Mouse (Mus musculus) megakaryocyte, embryonic 14.5 days (primary cell): ENCODE results near the gene Pygo2. TPM values are rescaled to one million over a fixed set of nuclear protein-coding genes. Genes with fewer than 3 reads are reported as not detected.

ENCODE experiments used
- H3K27me3 ChIP-seq: replicated peaks from 2 replicates; pipeline ENCODE3; 2012; ENCODE audit warnings: inconsistent platforms
- H3K36me3 ChIP-seq: replicated peaks from 2 replicates; pipeline ENCODE3; 2012; ENCODE audit warnings: low read length, inconsistent platforms, mixed read lengths
- H3K4me1 ChIP-seq: 2 replicates; pipeline ENCODE4 v1.6.1; 2012; ENCODE audit warnings: inconsistent platforms
- H3K4me3 ChIP-seq: replicated peaks from 2 replicates; pipeline ENCODE3; 2012; ENCODE audit warnings: moderate library complexity, mild to moderate bottlenecking, inconsistent platforms
- H3K9me3 ChIP-seq: 2 replicates; pipeline ENCODE4 v1.6.1; 2012; ENCODE audit warnings: inconsistent platforms
- FLI1 ChIP-seq: IDR thresholded peaks from 2 replicates; pipeline ENCODE4 v1.6.1; 2012; ENCODE audit warnings: low read length, inconsistent platforms, mixed read lengths
- GATA1 ChIP-seq: IDR thresholded peaks from 3 replicates; pipeline ENCODE4 v1.6.1; 2012; ENCODE audit warnings: mixed read lengths, low read length, inconsistent platforms, borderline replicate concordance
- polyA plus RNA-seq: library from polyadenylated mRNA; stranded (reverse); fragments of >175 nt; gene quantifications from 2 replicates; pipeline ENCODE4 v1.2.3, GENCODE M21; 2012; ENCODE audit warnings: low replicate concordance; ENCODE audit not compliant: insufficient read depth

The Pygo2 gene
- polyA plus RNA-seq, 1 experiment = 35.3 TPM

GRCm38 (mm10) chr3:89455786-89456285 is 25.8 kb downstream of the Pygo2 start:
- H3K4me1 ChIP-seq = peaks cover 83% of the 10 kb centered on the region
- no peaks in the 10 kb centered on the region for H3K9me3 ChIP-seq
- H3K27me3 ChIP-seq = no peaks in the 10 kb centered on the region
- no peak overlapping the region for H3K4me3 ChIP-seq
- peaks cover 7% of the 10 kb centered on the region for H3K36me3 ChIP-seq
- TF ChIP-seq GATA1 (no peak), FLI1 (no peak)

- TF ChIP-seq FLI1 = no peak
- TF ChIP-seq GATA1 = no peak
- no peaks in the 10 kb centered on the region for H3K27me3 ChIP-seq
- peak overlapping the region; percentile 74 for H3K4me3 ChIP-seq
- H3K4me1 ChIP-seq = peaks cover 79% of the 10 kb centered on the region
- no peaks in the 10 kb centered on the region for H3K9me3 ChIP-seq
- peaks cover 16% of the 10 kb centered on the region for H3K36me3 ChIP-seq
These were observed 27.0 kb downstream of the Pygo2 start for GRCm38 (mm10) chr3:89456726-89457665.

- Histone ChIP-seq H3K4me1 (peaks cover 67% of the 10 kb centered on the region), H3K27me3 (no peaks in the 10 kb centered on the region), H3K4me3 (peak overlapping the region; percentile 98), H3K36me3 (peaks cover 28% of the 10 kb centered on the region), H3K9me3 (no peaks in the 10 kb centered on the region)
- no peak for TF ChIP-seq FLI1
- no peak for TF ChIP-seq GATA1
These were observed 28.5 kb downstream of the Pygo2 start for GRCm38 (mm10) chr3:89458372-89458964.

GRCm38 (mm10) chr3:89458965-89459807 is 29.2 kb downstream of the Pygo2 start:
- Histone ChIP-seq H3K4me3 (peak overlapping the region; percentile 98), H3K9me3 (no peaks in the 10 kb centered on the region), H3K4me1 (peaks cover 67% of the 10 kb centered on the region), H3K27me3 (no peaks in the 10 kb centered on the region), H3K36me3 (peaks cover 35% of the 10 kb centered on the region)
- TF ChIP-seq FLI1 (no peak), GATA1 (no peak)

GRCm38 (mm10) chr3:89468268-89468667 is 38.3 kb downstream of the Pygo2 start:
- Histone ChIP-seq H3K4me1 (peaks cover 30% of the 10 kb centered on the region), H3K27me3 (peaks cover 2% of the 10 kb centered on the region), H3K36me3 (peaks cover 70% of the 10 kb centered on the region), H3K4me3 (no peak overlapping the region), H3K9me3 (no peaks in the 10 kb centered on the region)
- no peak for TF ChIP-seq GATA1
- TF ChIP-seq FLI1 = no peak

- Histone ChIP-seq H3K9me3 (no peaks in the 10 kb centered on the region), H3K27me3 (peaks cover 2% of the 10 kb centered on the region), H3K4me3 (no peak overlapping the region), H3K4me1 (peaks cover 29% of the 10 kb centered on the region), H3K36me3 (peaks cover 37% of the 10 kb centered on the region)
- no peak for TF ChIP-seq FLI1
- TF ChIP-seq GATA1 = no peak
These were observed 42.3 kb downstream of the Pygo2 start for GRCm38 (mm10) chr3:89472280-89472679.

GRCm38 (mm10) chr3:89473838-89474237 is 43.8 kb downstream of the Pygo2 start:
- peaks cover 21% of the 10 kb centered on the region for H3K36me3 ChIP-seq
- no peak overlapping the region for H3K4me3 ChIP-seq
- peaks cover 22% of the 10 kb centered on the region for H3K4me1 ChIP-seq
- H3K9me3 ChIP-seq = no peaks in the 10 kb centered on the region
- H3K27me3 ChIP-seq = peaks cover 6% of the 10 kb centered on the region
- TF ChIP-seq GATA1 = no peak

- TF ChIP-seq GATA1 (no peak), FLI1 (no peak)
- H3K4me3 ChIP-seq = no peak overlapping the region
- H3K27me3 ChIP-seq = peaks cover 14% of the 10 kb centered on the region
- peaks cover 21% of the 10 kb centered on the region for H3K4me1 ChIP-seq
- no peaks in the 10 kb centered on the region for H3K9me3 ChIP-seq
- no peaks in the 10 kb centered on the region for H3K36me3 ChIP-seq
These were observed 49.0 kb downstream of the Pygo2 start for GRCm38 (mm10) chr3:89479055-89479454.

GRCm38 (mm10) chr3:89481488-89481887 is 51.5 kb downstream of the Pygo2 start:
- no peak for TF ChIP-seq FLI1

GRCm38 (mm10) chr3:89482249-89482648 is 52.2 kb downstream of the Pygo2 start:
- Histone ChIP-seq H3K4me3 (no peak overlapping the region), H3K36me3 (no peaks in the 10 kb centered on the region), H3K4me1 (peaks cover 33% of the 10 kb centered on the region), H3K27me3 (peaks cover 33% of the 10 kb centered on the region), H3K9me3 (no peaks in the 10 kb centered on the region)
- no peak for TF ChIP-seq FLI1
- TF ChIP-seq GATA1 = no peak

More at GRCm38 (mm10) chr3:89481488-89481887, 51.5 kb downstream of the Pygo2 start:
- H3K4me1 ChIP-seq = peaks cover 30% of the 10 kb centered on the region
- H3K4me3 ChIP-seq = peak overlapping the region; percentile 25
- H3K36me3 ChIP-seq = no peaks in the 10 kb centered on the region
- H3K9me3 ChIP-seq = no peaks in the 10 kb centered on the region
- H3K27me3 ChIP-seq = peaks cover 28% of the 10 kb centered on the region

Other genes starting within 250 kb of the Pygo2 start
- gene Fam189b, start 247.1 kb upstream of the Pygo2 start, polyA plus RNA-seq = 23.3 and 39.8 TPM in 2 replicates
- 8.5 and 10.8 TPM in 2 replicates for gene Gba, start 227.3 kb upstream of the Pygo2 start, polyA plus RNA-seq
- gene Thbs3, start 215.0 kb upstream of the Pygo2 start, polyA plus RNA-seq = 0.07 TPM in 1 of 2 replicates, not detected in the other
- gene Mtx1, start 203.1 kb upstream of the Pygo2 start, polyA plus RNA-seq = 299 and 549 TPM in 2 replicates
- gene Muc1, start 201.2 kb upstream of the Pygo2 start, polyA plus RNA-seq = 0.29 and 1.2 TPM in 2 replicates
- 81.0 and 225 TPM in 2 replicates for gene Krtcap2, start 184.2 kb upstream of the Pygo2 start, polyA plus RNA-seq
- 1.8 and 2.1 TPM in 2 replicates for gene Trim46, start 183.9 kb upstream of the Pygo2 start, polyA plus RNA-seq
- 435 and 701 TPM in 2 replicates for gene Dpm3, start 170.9 kb upstream of the Pygo2 start, polyA plus RNA-seq
- gene Slc50a1, start 159.6 kb upstream of the Pygo2 start, polyA plus RNA-seq = 7.0 and 25.0 TPM in 2 replicates
- gene Efna1, start 149.1 kb upstream of the Pygo2 start, polyA plus RNA-seq = 0.16 TPM in 1 of 2 replicates, not detected in the other
- not detected in 2 replicates for gene Efna3, start 107.2 kb upstream of the Pygo2 start, polyA plus RNA-seq
- 0.29 TPM in 1 of 2 replicates, not detected in the other for gene Efna4, start 92.2 kb upstream of the Pygo2 start, polyA plus RNA-seq
- gene Adam15, start 80.2 kb upstream of the Pygo2 start, polyA plus RNA-seq = 36.8 and 135 TPM in 2 replicates
- not detected in 2 replicates for gene Dcst2, start 68.2 kb upstream of the Pygo2 start, polyA plus RNA-seq
- gene Dcst1, start 65.0 kb upstream of the Pygo2 start, polyA plus RNA-seq = not detected in 2 replicates
- gene Zbtb7b, start 35.4 kb upstream of the Pygo2 start, polyA plus RNA-seq = 76.2 and 120 TPM in 2 replicates
- 0.31 and 0.95 TPM in 2 replicates for gene Lenep, start 27.4 kb upstream of the Pygo2 start, polyA plus RNA-seq
- gene Flad1, start 18.3 kb upstream of the Pygo2 start, polyA plus RNA-seq = 23.1 and 23.4 TPM in 2 replicates
- 16.4 and 53.9 TPM in 2 replicates for gene Cks1b, start 11.8 kb upstream of the Pygo2 start, polyA plus RNA-seq
- gene Shc1, start 11.8 kb upstream of the Pygo2 start, polyA plus RNA-seq = 22.7 and 67.6 TPM in 2 replicates
- gene Pbxip1, start 6.5 kb downstream of the Pygo2 start, polyA plus RNA-seq = 23.0 and 29.3 TPM in 2 replicates
- 10.7 and 35.6 TPM in 2 replicates for gene Pmvk, start 24.3 kb downstream of the Pygo2 start, polyA plus RNA-seq
- gene Kcnn3, start 90.0 kb downstream of the Pygo2 start, polyA plus RNA-seq = not detected in 2 replicates